In genomic region chr11:70687601-70688199, GRCm38 (mm10) we compare ENCODE assay signal across 8 mouse cellular contexts. TPM values are rescaled to one million over a fixed set of nuclear protein-coding genes. Genes with fewer than 3 reads are reported as not detected.
A peak's percentile ranks its signal among the peaks of the same experiment; 100 is the strongest.
DNase-seq lines count a peak whose midpoint lies in the region; ATAC-seq lines count a peak whose summit lies in the region.

Gene Camta2, minus strand, starts transcription at chr11:70688105.

- H3K4me3 ChIP-seq in embryonic facial prominence, embryonic 15.5 days (replicated peaks) = peak within 1 kb of the TSS; percentile 89
- H3K4me3 ChIP-seq in kidney, embryonic 14.5 days (ENCODE audit: low read length) = peak within 1 kb of the TSS; percentile 83
- H3K4me3 ChIP-seq in liver, embryonic 11.5 days (ENCODE audit: low read depth, low read length) = peak within 1 kb of the TSS; percentile 85
- peak within 1 kb of the TSS; percentile 85 for H3K4me3 ChIP-seq in stomach, embryonic 14.5 days (ENCODE audit: low read depth, low read length)

- peaks cover 26% of the 10 kb centered on the region for H3K4me1 ChIP-seq in embryonic facial prominence, embryonic 15.5 days
- H3K4me1 ChIP-seq in kidney, embryonic 14.5 days (ENCODE audit: control insufficient read depth, insufficient read depth, low read length) = peaks cover 7% of the 10 kb centered on the region; the same call in 1 of the 2 replicates
- H3K4me1 ChIP-seq in liver, embryonic 11.5 days (replicated peaks; ENCODE audit: control insufficient read depth, insufficient read depth, low read length) = peaks cover 11% of the 10 kb centered on the region; the same call in 1 of the 2 replicates
- H3K4me1 ChIP-seq in stomach, embryonic 14.5 days (ENCODE audit: control insufficient read depth, insufficient read depth, low read length) = peaks cover 9% of the 10 kb centered on the region

- peak; percentile 88 for ATAC-seq in embryonic facial prominence, embryonic 15.5 days (ENCODE audit: insufficient number of reproducible peaks, low FRiP score, low TSS enrichment, low read depth)
- peak; percentile 91 for ATAC-seq in kidney, embryonic 14.5 days (ENCODE audit: low FRiP score, low TSS enrichment)
- ATAC-seq in liver, embryonic 11.5 days (replicated peaks; ENCODE audit: low FRiP score) = peak; percentile 77
- peak; percentile 85 for ATAC-seq in stomach, embryonic 14.5 days (ENCODE audit: insufficient number of reproducible peaks, insufficient read depth, low FRiP score, low read depth)

- no peaks in the 10 kb centered on the region for H3K27me3 ChIP-seq in embryonic facial prominence, embryonic 15.5 days
- no peaks in the 10 kb centered on the region for H3K27me3 ChIP-seq in kidney, embryonic 14.5 days (ENCODE audit: control insufficient read depth, insufficient read depth, low read length)
- H3K27me3 ChIP-seq in liver, embryonic 11.5 days (replicated peaks; ENCODE audit: control insufficient read depth, insufficient read depth, low read length) = no peaks in the 10 kb centered on the region
- no peaks in the 10 kb centered on the region for H3K27me3 ChIP-seq in stomach, embryonic 14.5 days (ENCODE audit: control insufficient read depth, insufficient read depth, low read length)

- peak within 1 kb of the TSS; percentile 59 for H3K9ac ChIP-seq in embryonic facial prominence, embryonic 15.5 days
- peak within 1 kb of the TSS; percentile 82 for H3K9ac ChIP-seq in kidney, embryonic 14.5 days (ENCODE audit: low read depth, low read length)
- H3K9ac ChIP-seq in liver, embryonic 11.5 days (ENCODE audit: low read depth, low read length) = peak within 1 kb of the TSS; percentile 89
- peak within 1 kb of the TSS; percentile 74 for H3K9ac ChIP-seq in stomach, embryonic 14.5 days (replicated peaks; ENCODE audit: low read depth, low read length)

- peak; percentile 73 for DNase-seq in 3T3-L1 (ENCODE audit: low read depth, low spot score)
- DNase-seq in adrenal gland, postnatal 25 days = peak; percentile 92
- peak; percentile 93 for DNase-seq in heart, adult 9 months (ENCODE audit: low spot score in 2 of 2)
- DNase-seq in liver, embryonic 11.5 days (ENCODE audit: low spot score) = peak; percentile 89
- DNase-seq in naive thymus-derived CD4-positive, alpha-beta T cell, adult 2 months (ENCODE audit: low read depth) = peak; percentile 79

- H3K9me3 ChIP-seq in embryonic facial prominence, embryonic 15.5 days (replicated peaks) = no peaks in the 10 kb centered on the region
- no peaks in the 10 kb centered on the region for H3K9me3 ChIP-seq in kidney, embryonic 14.5 days (ENCODE audit: control insufficient read depth, low read length)
- H3K9me3 ChIP-seq in liver, embryonic 11.5 days (ENCODE audit: control insufficient read depth, low read length) = no peaks in the 10 kb centered on the region
- no peaks in the 10 kb centered on the region for H3K9me3 ChIP-seq in stomach, embryonic 14.5 days (ENCODE audit: control insufficient read depth, low read depth, low read length)

- H3K36me3 ChIP-seq in embryonic facial prominence, embryonic 15.5 days = peaks cover 30% of the 10 kb centered on the region
- peaks cover 26% of the 10 kb centered on the region for H3K36me3 ChIP-seq in kidney, embryonic 14.5 days (ENCODE audit: control insufficient read depth, insufficient read depth, low read length)
- peaks cover 10% of the 10 kb centered on the region for H3K36me3 ChIP-seq in liver, embryonic 11.5 days (ENCODE audit: control insufficient read depth, insufficient read depth, low read length)
- H3K36me3 ChIP-seq in stomach, embryonic 14.5 days (ENCODE audit: control insufficient read depth, insufficient read depth, low read length) = peaks cover 8% of the 10 kb centered on the region

- peak within 1 kb of the TSS; percentile 91 for H3K27ac ChIP-seq in embryonic facial prominence, embryonic 15.5 days (replicated peaks)
- H3K27ac ChIP-seq in kidney, embryonic 14.5 days (ENCODE audit: low read depth, low read length) = peak within 1 kb of the TSS; percentile 81
- peak within 1 kb of the TSS; percentile 71 for H3K27ac ChIP-seq in liver, embryonic 11.5 days (ENCODE audit: low read depth, low read length)
- peak within 1 kb of the TSS; percentile 90 for H3K27ac ChIP-seq in stomach, embryonic 14.5 days (ENCODE audit: low read length)

- peak within 1 kb of the TSS; percentile 80 for H3K4me2 ChIP-seq in embryonic facial prominence, embryonic 15.5 days (replicated peaks)
- H3K4me2 ChIP-seq in kidney, embryonic 14.5 days (replicated peaks; ENCODE audit: low read depth, low read length) = peak within 1 kb of the TSS; percentile 74
- peak within 1 kb of the TSS; percentile 94 for H3K4me2 ChIP-seq in liver, embryonic 11.5 days
- H3K4me2 ChIP-seq in stomach, embryonic 14.5 days (replicated peaks; ENCODE audit: low read depth, low read length) = peak within 1 kb of the TSS; percentile 87

- under 1% methylated on average over 52 of the region's 55 CpGs for WGBS in embryonic facial prominence, embryonic 15.5 days
- WGBS in kidney, embryonic 14.5 days = under 1% methylated on average over 51 of the region's 55 CpGs
- under 1% methylated on average over 52 of the region's 55 CpGs for WGBS in liver, embryonic 11.5 days
- WGBS in stomach, embryonic 14.5 days = under 1% methylated on average over 55 of the region's 55 CpGs

RNA-seq across cellular contexts. Expression of gene Camta2, which starts in this region (rescaled TPM):
- 50.2 and 51.3 TPM in 2 replicates for total RNA-seq in adrenal gland, postnatal 25 days (2021)
- 14.5 and 17.5 TPM in 2 replicates for polyA plus RNA-seq in embryonic facial prominence, embryonic 15.5 days (2015; fragmentation: Nextera tagmentation; extraction: Ambion mirVana)
- 10.8 and 16.1 TPM in 2 replicates for polyA plus RNA-seq in kidney, embryonic 14.5 days (2014; fragmentation: Nextera tagmentation; extraction: Ambion mirVana)
- polyA plus RNA-seq in liver, embryonic 11.5 days (2014; fragmentation: Nextera tagmentation; extraction: Ambion mirVana) = 10.4 and 13.1 TPM in 2 replicates
- 16.1 and 19.2 TPM in 2 replicates for polyA plus RNA-seq in stomach, embryonic 14.5 days (2014; fragmentation: Nextera tagmentation; extraction: Ambion mirVana)

Comparison
In these comparisons a context has a peak if more than half of its experiments do, and no peak if none do; other contexts are left out.
1. Peak in every context shown above with its lines: DNase-seq, ATAC-seq, H3K4me3 ChIP-seq and H3K27ac ChIP-seq.